Mouse (Mus musculus) cerebellum, postnatal 14 days (tissue): ENCODE measurements around the gene Tekt1.

Source experiments
- DNase-seq, 2 experiments: peaks; one replicate each; pipeline ENCODE4 v3.0.0; 2021; ENCODE audit warnings: mixed read lengths in 2 of 2

Tekt1 gene

GRCm38 (mm10) chr11:72342549-72343237 is 19.5 kb downstream of the Tekt1 start:
- DNase-seq, result peak; percentile 69 to 75

GRCm38 (mm10) chr11:72339716-72340115 is 22.5 kb downstream of the Tekt1 start:
- DNase-seq, result peak in 1 of 2 experiments; percentile 24

GRCm38 (mm10) chr11:72338437-72338871 is 23.8 kb downstream of the Tekt1 start:
- peak; percentile 49 to 51 for DNase-seq

GRCm38 (mm10) chr11:72336726-72337125 is 25.5 kb downstream of the Tekt1 start:
- DNase-seq, result peak in 1 of 2 experiments; percentile 24

GRCm38 (mm10) chr11:72334653-72335052 is 27.6 kb downstream of the Tekt1 start:
- no peak for DNase-seq

- peak; percentile 38 to 59 for DNase-seq
Observed at GRCm38 (mm10) chr11:72332951-72333667, 29.1 kb downstream of the Tekt1 start.

GRCm38 (mm10) chr11:72325701-72326100 is 36.5 kb downstream of the Tekt1 start:
- DNase-seq, result no peak

- DNase-seq, result no peak
Observed at GRCm38 (mm10) chr11:72324431-72324830, 37.8 kb downstream of the Tekt1 start.

DNA sequence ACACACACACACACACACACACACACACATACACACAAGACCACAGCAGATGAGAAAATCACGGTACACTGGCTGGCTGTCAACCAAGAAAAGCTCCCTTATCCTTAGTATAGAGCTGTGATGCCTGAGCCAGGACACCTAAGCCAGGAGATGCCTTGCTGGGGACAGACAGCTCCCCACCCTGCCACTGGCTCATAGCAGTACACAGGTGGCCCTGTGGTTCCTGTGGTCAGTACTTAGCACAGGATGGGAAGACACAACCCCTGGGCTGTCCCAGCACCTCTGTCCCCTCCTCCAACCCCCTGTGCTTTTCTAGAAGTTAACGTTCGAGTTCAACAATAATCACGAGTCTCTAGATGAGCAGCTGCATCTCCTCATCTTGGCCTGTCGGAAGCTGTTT is 44.2 kb downstream of the Tekt1 start:
- no peak for DNase-seq

GRCm38 (mm10) chr11:72314151-72314895 is 47.9 kb downstream of the Tekt1 start, which contains the start of gene Fbxo39:
Gene Fbxo39 (plus strand): TSS chr11:72314444.
- DNase-seq, result no peak

DNA sequence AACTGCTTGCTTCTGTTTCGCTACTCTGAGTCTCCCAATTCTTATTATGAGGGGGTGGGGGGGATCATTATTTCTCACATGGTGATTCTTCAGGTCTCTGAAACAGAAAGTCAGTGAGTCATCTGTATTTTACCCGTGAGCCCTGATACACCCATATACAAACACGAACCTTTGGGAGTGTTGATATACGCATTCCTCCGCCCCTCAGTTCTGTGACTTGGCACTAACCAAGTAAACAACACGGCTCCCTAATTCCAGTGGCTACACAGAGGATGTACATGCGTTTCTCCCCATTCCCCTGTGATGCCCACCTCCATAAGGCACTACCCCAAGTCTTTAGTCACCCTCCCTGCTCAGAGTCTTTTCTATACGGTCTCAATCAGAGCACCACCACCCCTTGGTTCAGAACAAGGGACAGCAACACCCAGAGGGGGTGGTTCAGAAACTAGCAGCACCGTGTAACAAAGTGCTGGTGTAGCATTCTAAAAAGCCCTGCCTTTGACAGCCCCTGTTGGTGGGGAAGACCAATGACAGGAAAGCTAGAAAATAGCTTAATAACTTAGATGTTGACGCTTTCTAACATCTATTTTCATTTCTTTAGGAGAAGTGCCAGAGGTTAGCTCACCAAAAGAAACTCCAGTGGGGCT is 50.8 kb downstream of the Tekt1 start:
- no peak for DNase-seq

- DNase-seq, result no peak
Observed at GRCm38 (mm10) chr11:72310491-72310890, 51.8 kb downstream of the Tekt1 start.

GRCm38 (mm10) chr11:72308982-72309381 is 53.3 kb downstream of the Tekt1 start:
- DNase-seq, result no peak

DNA sequence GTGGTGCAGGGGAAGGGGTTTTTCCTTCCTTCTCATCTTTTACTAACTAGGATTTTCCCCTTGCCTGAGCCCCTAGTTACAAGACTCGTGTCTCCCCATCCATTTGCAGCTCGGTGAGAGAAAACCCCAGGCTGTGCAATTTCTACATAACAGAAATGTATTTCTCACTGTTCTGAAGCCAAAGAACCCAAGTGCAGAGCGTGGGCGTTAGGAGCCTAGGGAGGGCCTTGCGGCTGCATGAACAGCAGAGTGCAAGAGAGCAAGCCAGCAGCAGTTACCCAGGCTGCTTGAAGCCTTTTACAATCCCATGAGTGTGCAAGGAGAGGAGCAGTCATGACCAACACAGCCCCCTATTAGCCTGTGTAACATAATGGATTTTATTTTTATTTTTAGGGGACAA is 54.8 kb downstream of the Tekt1 start:
- DNase-seq, result no peak

GRCm38 (mm10) chr11:72302230-72302629 is 60.0 kb downstream of the Tekt1 start:
- DNase-seq, result peak; percentile 88 to 92

DNA sequence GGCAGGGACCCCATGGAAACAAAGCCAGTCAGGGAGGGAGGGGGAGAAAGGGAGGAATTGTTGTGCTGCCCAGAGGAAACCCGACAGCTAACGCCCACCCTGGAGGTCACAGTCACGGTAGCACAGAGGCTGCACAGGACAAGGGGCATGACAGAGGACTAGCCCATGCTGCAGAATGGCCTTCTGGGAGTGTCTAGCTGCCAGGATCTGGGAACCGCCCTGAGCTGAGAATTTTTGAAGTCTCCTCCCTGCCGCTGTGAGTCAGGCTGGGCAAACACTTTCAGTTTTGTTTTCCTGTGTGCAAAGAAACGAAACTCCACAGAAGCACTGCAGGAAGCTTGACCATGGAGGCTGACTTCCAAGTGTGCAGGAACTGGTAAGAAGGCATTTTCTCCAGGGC is 60.9 kb downstream of the Tekt1 start, which contains the start of gene Xaf1:
Xaf1 (plus strand) TSS at position 296 of the 400 bp plus-strand sequence.
- peak; percentile 13 to 19 for DNase-seq
